Mouse (Mus musculus) left cerebral cortex, postnatal 14 days (tissue): ENCODE data around the gene Gm17545. TPM values are rescaled to one million over a fixed set of nuclear protein-coding genes. Genes with fewer than 3 reads are reported as not detected.
"Not testable (repeated sequence)": the region's sequence is repeated elsewhere in the genome, so short reads cannot be mapped to it uniquely, and the experiment has no call there.

ENCODE experiments used
- DNase-seq, 2 experiments: peaks; one replicate each; pipeline ENCODE4 v3.0.0; 2021 to 2022; ENCODE audit warnings: low spot score in 2 of 2, mixed read lengths in 1 of 2
- intact Hi-C: fragments of 180-260 bp; cut with DNase I; formaldehyde crosslinking; loops from one replicate; pipeline ENCODE4 v1.15.1; 2025
- long read RNA-seq, 2 experiments: library from polyadenylated mRNA; stranded (forward); transcript quantifications; one replicate each; pipeline ENCODE4 v2.0.0; 2021
- total RNA-seq, 2 experiments: library from RNA; stranded (reverse); gene quantifications; 2 replicates each; pipeline ENCODE4 v1.2.3; 2021

The Gm17545 gene
- total RNA-seq, result not detected
- long read RNA-seq, experiment 1, result 0 reads
- long read RNA-seq, experiment 2, result 0 reads

- DNase-seq, intact Hi-C loops: not testable (repeated sequence)
These were observed at the start of gene Gm17545 for GRCm38 (mm10) chr9:22453990-22454389. Gm17545 (plus strand) TSS chr9:22454290.

- intact Hi-C loops, result loop anchor here (5.0 to 10.0 kb wide), 2 partner anchors 91 to 173 kb away; no protein-coding TSS in a partner anchor
- no peak for DNase-seq
These were observed 48.7 kb upstream of the Gm17545 start for GRCm38 (mm10) chr9:22405414-22405813.

- intact Hi-C loops, result loop anchor here (5.0 to 10.0 kb wide), 2 partner anchors 93 to 175 kb away; no protein-coding TSS in a partner anchor
- DNase-seq, result not testable (repeated sequence)
These were observed 46.5 kb upstream of the Gm17545 start for GRCm38 (mm10) chr9:22407633-22408032.

- intact Hi-C loops, result loop anchor here (5.0 to 10.0 kb wide), 2 partner anchors 94 to 176 kb away; no protein-coding TSS in a partner anchor
- DNase-seq, result not testable (repeated sequence)
These were observed 45.7 kb upstream of the Gm17545 start for GRCm38 (mm10) chr9:22408344-22408743.

- intact Hi-C loops, result loop anchor here (5.0 to 10.0 kb wide), 2 partner anchors 95 to 177 kb away; no protein-coding TSS in a partner anchor
- no peak for DNase-seq
These were observed 44.6 kb upstream of the Gm17545 start for GRCm38 (mm10) chr9:22409501-22409900.

- intact Hi-C loops, result loop anchor here (5.0 kb wide), 1 partner anchor 254 kb away; the partner anchor contains the start of gene Pigyl
- peak; percentile 98 for DNase-seq
These were observed 42.9 kb upstream of the Gm17545 start, which contains the start of gene 9530077C05Rik for GRCm38 (mm10) chr9:22411002-22411857. 9530077C05Rik (plus strand) TSS chr9:22411513.

- intact Hi-C loops, result no loop called here
- no peak for DNase-seq
These were observed 37.9 kb upstream of the Gm17545 start for GRCm38 (mm10) chr9:22416187-22416586.

- intact Hi-C loops, result no loop called here
- no peak for DNase-seq
These were observed 36.5 kb upstream of the Gm17545 start for GRCm38 (mm10) chr9:22417547-22417946.

- intact Hi-C loops, result no loop called here
- no peak for DNase-seq
These were observed 34.2 kb upstream of the Gm17545 start for GRCm38 (mm10) chr9:22419877-22420276.

- intact Hi-C loops, result no loop called here
- DNase-seq, result no peak
These were observed 33.6 kb upstream of the Gm17545 start for GRCm38 (mm10) chr9:22420491-22420890.

GRCm38 (mm10) chr9:22422559-22422958 is 31.5 kb upstream of the Gm17545 start:
- DNase-seq, result no peak
- intact Hi-C loops, result no loop called here

- intact Hi-C loops, result no loop called here
- DNase-seq, result no peak
These were observed 30.6 kb upstream of the Gm17545 start for GRCm38 (mm10) chr9:22423507-22423906.

GRCm38 (mm10) chr9:22424196-22424595 is 29.9 kb upstream of the Gm17545 start:
- DNase-seq, result no peak
- intact Hi-C loops, result no loop called here

GRCm38 (mm10) chr9:22424719-22425118 is 29.4 kb upstream of the Gm17545 start:
- intact Hi-C loops, result no loop called here
- DNase-seq, result no peak

- intact Hi-C loops, result no loop called here
These were observed 25.9 kb upstream of the Gm17545 start for GRCm38 (mm10) chr9:22428028-22428665.

GRCm38 (mm10) chr9:22428666-22429410 is 25.3 kb upstream of the Gm17545 start:
- intact Hi-C loops, result no loop called here
- no peak for DNase-seq

More at GRCm38 (mm10) chr9:22428028-22428665, 25.9 kb upstream of the Gm17545 start:
- no peak for DNase-seq

GRCm38 (mm10) chr9:22429533-22430241 is 24.4 kb upstream of the Gm17545 start:
- intact Hi-C loops, result no loop called here
- no peak for DNase-seq

GRCm38 (mm10) chr9:22430315-22430840 is 23.7 kb upstream of the Gm17545 start:
- intact Hi-C loops, result no loop called here
- no peak for DNase-seq

GRCm38 (mm10) chr9:22433221-22433620 is 20.9 kb upstream of the Gm17545 start:
- intact Hi-C loops, result no loop called here
- no peak for DNase-seq
